Mouse (Mus musculus) neutrophil, adult 5-6 weeks (primary cell): ENCODE results near the gene Olfr358. TPM values are rescaled to one million over a fixed set of nuclear protein-coding genes. Genes with fewer than 3 reads are reported as not detected.

Experiments
- ATAC-seq: fragments of 151-379, 151-347 bp; 2 replicates; pipeline ENCODE4 v1.8.0; 2017; ENCODE audit warnings: mild to moderate bottlenecking, moderate TSS enrichment; ENCODE audit not compliant: insufficient number of reproducible peaks, poor library complexity, low FRiP score, severe bottlenecking; ENCODE audit errors: extremely low read depth
- total RNA-seq: library from RNA; stranded (forward); fragments of 200-1000 nt; gene quantifications from 2 replicates; pipeline ENCODE4 v1.2.3, GENCODE M21; 2017

Olfr358 gene
- not detected in 2 replicates for total RNA-seq

DNA sequence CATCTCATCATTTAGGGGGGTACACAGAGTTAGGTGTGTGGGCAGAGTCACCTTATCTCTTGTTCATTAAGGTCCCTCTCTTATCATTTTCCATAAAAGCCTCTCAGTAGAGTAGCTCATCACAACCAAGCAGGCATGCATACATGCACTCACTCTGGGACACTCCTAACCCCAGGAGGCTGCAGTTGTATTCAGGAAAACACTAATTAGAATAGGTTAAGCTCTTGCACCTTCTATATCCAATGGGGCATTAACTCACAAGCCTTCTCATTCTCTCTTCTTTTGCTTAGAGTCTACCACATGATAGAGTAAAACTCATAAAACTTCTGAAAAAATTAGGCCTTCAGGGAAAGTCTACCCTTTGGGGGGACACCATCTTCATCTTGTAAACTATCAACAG is at the start of gene Olfr358:
Gene Olfr358, minus strand, starts transcription at position 101 of the 400 bp plus-strand sequence.
- ATAC-seq = no peak

DNA sequence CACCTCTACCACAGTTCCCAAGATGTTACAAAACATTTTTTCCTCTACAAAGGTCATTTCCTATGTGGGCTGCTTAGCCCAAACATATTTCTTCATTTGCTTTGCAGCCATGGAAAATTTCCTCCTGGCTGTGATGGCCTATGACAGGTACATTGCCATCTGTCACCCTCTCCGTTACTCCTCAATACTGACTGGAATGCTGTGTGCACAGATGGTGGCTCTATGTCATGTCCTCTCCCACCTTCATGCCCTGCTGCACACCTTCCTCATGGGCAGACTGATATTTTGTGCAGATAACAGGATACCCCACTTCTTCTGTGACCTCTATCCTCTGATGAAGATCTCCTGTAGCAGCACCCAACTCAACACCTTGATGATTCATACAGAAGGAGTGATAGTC is 12.1 kb downstream of the Olfr358 start:
- no peak for ATAC-seq

DNA sequence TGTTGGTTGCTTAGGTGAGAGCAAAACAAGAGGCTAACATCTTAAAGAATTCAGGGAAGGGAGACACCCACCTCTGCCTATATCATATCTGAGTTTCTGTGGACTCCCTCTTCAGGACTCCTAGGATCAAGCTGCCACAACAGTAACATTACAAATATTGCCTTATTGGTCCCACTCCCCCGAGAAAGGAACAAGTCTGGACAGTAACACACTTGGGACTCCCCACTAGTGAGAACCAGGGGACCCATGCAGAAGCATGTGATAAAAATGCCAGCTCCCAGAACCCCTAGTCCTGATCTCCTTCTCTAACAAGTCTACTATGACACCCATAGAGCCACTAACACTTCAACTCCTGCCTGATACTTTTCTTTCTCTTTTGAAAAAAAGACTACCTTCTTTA is 15.6 kb downstream of the Olfr358 start, which contains the start of gene Olfr357:
Gene Olfr357, plus strand, starts transcription at position 301 of the 400 bp plus-strand sequence.
- no peak for ATAC-seq

Other genes with a start within 250 kb of the Olfr358 start
- gene Olfr348, start 225.1 kb downstream of the Olfr358 start, total RNA-seq = not detected in 2 replicates
- gene Olfr50, start 218.8 kb downstream of the Olfr358 start, total RNA-seq = not detected in 2 replicates
- not detected in 2 replicates for gene Olfr3, start 192.3 kb downstream of the Olfr358 start, total RNA-seq
- gene Olfr350, start 163.0 kb downstream of the Olfr358 start, total RNA-seq = not detected in 2 replicates
- gene Olfr351, start 146.7 kb downstream of the Olfr358 start, total RNA-seq = not detected in 2 replicates
- gene Olfr352, start 140.9 kb downstream of the Olfr358 start, total RNA-seq = not detected in 2 replicates
- not detected in 2 replicates for gene Olfr353, start 116.4 kb downstream of the Olfr358 start, total RNA-seq
- not detected in 2 replicates for gene Olfr354, start 103.7 kb downstream of the Olfr358 start, total RNA-seq
- gene Olfr355, start 80.4 kb downstream of the Olfr358 start, total RNA-seq = not detected in 2 replicates
- gene Olfr356, start 72.2 kb downstream of the Olfr358 start, total RNA-seq = not detected in 2 replicates
- gene Olfr357, start 15.5 kb downstream of the Olfr358 start, total RNA-seq = not detected in 2 replicates
- not detected in 2 replicates for gene Olfr360, start 56.4 kb upstream of the Olfr358 start, total RNA-seq
- not detected in 2 replicates for gene Olfr361, start 80.0 kb upstream of the Olfr358 start, total RNA-seq
- not detected in 2 replicates for gene Olfr362, start 108.6 kb upstream of the Olfr358 start, total RNA-seq
- gene Olfr364-ps1, start 130.0 kb upstream of the Olfr358 start, total RNA-seq = not detected in 2 replicates
- gene Olfr365, start 178.9 kb upstream of the Olfr358 start, total RNA-seq = 0.12 TPM in 1 of 2 replicates, not detected in the other
- gene Olfr366, start 202.2 kb upstream of the Olfr358 start, total RNA-seq = 0.12 TPM in 1 of 2 replicates, not detected in the other